Mouse (Mus musculus): ENCODE results near the gene Wdr44.
"Not testable (repeated sequence)": the region's sequence is repeated elsewhere in the genome, so short reads cannot be mapped to it uniquely, and the experiment has no call there.

Gene Wdr44

DNA sequence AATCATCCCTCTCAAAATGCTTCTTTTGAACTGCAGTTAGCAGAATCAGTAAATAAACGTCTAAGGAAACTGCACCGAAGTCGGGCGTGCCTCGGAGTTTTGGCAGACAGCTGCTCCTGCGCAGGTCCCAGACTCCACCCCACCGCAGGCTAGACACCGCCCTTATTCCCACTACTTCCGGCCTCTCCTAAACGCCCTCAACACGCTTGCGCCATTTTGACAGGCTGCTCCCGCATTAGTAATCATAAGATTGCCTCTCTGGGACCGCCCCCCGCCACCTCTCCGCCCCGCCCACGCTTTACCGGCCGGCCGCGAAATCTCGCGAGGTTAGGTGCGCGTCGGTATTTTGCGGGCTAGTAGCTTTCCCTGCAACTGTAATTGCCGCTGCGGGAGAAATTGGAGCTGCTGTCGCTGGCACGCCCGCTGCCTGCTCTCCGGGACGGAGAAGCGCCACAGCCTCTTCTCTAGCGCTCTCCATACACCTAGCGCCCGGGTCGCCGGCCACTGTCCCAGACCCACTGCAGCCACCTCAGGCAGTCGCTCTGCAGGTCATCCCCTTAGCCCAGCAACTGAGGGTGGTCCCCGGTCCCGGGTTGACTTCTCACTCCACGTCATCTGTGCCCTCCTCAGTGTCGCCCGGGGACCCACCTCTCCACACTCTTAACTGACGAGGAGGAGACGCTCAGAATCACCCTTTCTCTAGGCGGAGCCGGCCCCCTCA is at the start of gene Wdr44:
TSS of gene Wdr44 (plus strand) at position 330 of the 721 bp plus-strand sequence.
- DNase-seq: peak; percentile 94

DNA sequence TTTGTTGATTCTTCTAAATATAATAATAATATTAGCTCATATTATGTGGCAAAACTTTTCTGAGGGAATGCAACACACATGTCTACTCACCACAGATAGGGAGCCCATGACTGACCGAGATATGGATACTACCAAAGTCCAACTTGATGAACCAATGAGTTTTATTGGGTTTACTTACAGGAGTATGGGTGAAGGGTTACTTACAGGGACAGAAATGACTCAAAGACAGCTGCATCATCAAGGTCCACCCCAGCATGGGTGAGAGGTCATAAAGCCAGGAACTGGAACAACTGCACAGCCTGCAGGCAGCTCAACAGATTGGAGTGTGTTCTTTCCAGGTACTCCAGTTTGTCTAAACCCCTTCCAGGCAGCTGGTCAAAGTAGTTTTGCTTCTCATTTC is 44.5 kb upstream of the Wdr44 start:
- no peak for DNase-seq

DNA sequence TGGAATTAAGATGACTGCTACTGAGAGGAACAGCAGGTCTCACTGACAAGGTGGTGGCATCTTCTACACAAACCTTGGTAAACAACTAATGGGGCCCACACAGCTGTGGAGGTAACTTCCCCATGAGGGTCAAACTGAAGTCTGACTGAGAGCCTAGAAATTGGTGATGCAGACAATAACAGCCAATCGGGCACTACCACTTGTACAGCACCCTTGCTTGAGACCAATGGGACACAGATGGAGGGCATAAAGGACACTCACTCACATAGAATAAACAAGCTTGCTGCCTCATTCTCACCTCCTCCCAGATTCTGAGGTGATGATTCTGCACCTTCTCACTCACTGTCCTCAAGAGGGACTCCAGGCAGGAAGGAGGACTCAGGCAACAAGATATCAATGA is 30.6 kb upstream of the Wdr44 start:
- no peak for DNase-seq

DNA sequence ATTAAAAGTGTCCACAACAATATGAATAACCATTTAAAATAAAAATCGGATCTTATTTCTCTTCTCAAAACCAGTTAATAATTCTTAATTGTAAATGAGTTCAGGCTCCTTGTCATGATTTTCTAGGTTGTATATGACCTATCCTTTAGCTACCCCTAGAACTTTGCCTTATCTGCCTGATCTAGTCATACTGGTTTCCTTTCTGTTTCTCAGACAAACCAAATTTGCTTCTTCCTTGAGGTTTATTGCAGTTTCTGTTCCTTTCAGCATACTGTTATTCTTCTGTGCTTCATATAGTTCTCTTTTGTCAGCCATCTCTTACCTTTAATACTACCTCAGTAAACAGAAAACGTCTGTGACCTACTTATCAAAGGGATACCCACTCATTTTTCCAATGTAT is 19.7 kb upstream of the Wdr44 start:
- no peak for DNase-seq

DNA sequence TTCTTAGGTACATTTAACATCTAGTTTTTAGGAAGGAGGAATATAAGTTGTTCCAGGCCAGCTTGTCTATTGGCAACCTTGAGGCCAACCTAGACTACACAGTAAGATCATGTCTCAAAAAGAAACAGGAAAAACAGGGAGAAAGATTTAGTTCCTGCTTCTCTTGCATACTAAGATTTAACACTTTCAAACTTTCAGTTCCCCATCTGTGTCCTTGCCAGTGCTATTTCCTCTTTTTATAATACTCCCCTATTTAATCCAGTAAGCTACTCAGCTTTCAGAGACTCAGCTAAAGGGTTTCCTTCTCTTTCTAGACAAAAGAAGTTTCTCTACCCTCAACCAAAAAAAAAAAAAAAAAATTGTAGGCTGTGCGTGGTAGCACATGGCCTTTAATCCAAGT is 17.4 kb upstream of the Wdr44 start:
- no peak for DNase-seq

DNA sequence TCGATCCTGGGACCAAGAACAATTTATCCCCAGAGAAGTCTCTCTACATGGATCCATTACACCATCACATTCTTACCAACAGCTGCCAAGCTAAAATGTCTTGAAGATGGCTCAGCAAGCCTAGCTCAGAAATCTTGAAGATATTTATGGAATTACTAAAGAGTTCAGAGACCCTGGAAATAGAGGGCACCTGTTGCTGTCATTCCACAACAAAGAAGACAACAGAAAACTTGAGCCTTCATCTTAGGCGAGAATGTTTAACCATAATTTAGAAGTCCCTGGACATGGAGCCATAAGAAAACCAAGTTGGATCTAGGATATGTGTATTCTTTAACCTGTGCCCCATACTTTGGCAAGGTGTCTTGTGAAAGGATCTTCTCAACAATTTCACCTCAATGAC is 16.3 kb upstream of the Wdr44 start:
- DNase-seq: no peak

DNA sequence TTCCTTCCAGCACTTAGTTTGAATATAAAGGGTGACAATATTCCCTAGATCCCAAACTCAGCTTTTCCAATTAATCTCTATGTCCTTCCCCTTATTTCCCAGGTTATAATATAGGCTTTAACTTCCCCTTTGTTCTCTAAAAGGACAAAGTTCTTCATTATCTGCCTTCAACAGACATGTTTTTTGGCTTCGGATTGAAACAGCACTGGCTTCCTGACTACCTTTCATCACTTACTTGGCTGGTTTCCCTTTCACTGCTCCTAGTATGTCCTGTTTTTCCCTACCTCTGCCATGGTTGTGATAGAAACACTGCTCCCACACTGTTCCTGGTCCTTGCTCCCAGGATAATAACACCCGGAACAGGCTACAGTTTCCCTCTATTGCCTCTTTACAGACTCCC is 15.3 kb upstream of the Wdr44 start:
- DNase-seq: no peak

DNA sequence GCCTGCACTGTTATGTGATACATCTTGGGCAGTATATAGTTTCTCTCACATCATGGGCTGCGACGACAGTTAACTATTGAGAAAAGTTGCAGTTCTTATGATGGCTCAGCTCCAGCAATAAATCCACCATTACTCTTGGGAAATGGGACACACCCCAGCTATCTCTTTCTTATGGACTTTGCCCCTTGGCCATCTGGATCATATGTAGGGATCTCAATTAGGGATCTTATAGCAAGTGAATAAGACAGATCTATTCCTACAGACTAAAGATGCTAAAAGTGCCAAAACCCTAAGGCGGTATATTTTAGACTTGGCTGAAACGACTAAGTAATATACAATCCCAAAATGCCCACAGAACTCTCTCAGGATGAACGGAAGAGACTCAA is 522 bp upstream of the Wdr44 start:
- no peak for DNase-seq

DNA sequence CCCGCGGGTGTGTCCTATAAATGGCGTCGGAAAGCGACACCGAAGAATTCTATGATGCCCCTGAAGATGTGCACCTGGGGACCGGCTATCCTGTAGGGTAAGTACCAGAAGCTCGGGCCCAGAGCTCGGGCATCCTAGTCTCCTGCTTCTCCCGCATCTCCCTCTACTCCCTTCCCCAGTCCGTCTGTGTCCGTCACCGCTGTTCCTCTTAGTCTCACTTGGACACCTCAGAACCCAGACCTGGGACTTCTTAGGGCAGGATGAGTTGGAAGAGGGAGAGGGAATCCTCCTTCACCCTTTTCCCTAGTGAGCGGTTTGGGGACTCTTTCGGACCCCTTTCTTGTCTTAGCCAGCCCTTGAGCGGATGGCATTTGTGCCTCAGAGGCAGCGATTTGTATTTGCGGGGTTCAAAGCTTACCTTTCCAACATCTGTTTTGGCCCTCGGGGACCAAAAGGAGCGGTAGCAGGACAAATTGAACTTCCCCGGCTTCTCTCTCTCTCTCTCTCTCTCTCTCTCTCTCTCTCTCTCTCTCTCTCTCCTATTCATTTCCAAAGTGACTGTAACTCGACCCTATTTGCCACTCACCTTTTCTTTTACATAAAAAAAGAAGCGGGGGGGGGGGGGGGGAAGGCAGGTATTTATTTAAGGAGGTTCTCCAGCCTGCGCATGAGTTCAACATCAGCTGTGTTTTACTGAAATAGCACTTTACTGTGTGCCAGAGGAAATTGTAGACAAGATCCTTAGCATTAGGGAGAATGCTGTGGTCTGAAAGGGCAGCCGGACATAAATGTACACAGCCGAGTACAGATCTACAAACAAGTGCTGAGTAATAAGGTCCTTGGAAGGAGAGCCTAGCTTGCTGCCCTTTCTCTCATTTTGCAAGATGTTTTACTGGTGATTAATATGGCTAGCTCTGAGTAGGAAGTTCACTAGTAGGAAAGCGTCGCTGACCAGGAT is 871 bp downstream of the Wdr44 start:
- DNase-seq: no peak

DNA sequence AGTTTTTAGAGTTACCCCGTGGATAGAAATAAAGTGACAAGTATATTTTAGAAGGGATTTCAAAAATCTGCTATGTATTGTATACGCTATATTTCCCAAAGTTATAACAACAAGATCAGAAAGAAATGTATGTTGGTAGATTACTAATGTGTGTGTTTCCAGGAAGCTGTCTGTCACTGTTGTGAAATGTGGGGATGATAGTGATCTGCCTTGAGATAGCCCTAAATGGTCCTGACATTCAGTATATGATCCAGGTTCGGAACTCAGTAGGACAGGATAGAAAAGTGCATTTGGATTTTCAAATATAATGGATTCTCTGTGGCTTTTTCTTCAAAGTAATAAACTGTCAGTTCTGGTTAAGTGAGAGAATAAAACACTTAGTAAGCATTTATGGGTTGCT is 1.7 kb downstream of the Wdr44 start:
- no peak for DNase-seq

DNA sequence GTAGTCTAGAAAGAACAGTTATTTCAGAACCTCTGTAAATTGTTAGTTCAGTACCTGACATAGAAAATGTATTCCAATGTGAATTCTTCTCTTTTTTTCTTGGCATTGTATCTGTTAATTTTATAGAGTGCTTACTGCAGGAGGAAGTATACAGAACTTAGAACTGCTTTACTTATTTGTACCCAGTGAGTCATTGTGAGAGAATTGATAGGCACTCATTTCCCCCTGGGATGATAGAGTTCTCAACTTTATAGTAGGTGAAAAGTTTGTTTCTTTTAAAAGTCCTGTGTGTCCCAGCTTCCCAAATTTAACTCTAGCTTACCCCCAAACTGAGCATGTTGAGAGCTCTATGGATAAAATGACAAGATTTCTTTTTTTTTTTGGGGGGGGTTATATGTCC is 2.3 kb downstream of the Wdr44 start:
- no peak for DNase-seq

DNA sequence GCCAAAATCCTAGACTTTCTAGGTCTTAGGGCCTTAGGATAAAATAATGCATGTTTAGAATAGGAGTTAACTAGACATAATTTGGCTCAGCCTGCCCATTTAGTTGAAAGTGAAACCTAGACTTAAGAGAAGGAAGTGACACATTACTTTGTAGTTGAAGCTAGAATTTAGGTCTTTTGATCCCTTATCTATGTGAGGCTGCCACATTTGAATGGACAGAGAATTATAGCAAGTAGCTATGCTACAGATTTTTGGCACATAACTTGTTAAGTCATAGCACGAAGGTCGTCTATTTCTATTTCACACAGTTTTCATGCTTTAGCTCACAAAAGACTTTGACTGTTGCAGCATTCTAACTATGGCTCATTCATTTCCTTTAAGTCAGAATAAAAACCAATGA is 4.5 kb downstream of the Wdr44 start:
- DNase-seq: no peak

DNA sequence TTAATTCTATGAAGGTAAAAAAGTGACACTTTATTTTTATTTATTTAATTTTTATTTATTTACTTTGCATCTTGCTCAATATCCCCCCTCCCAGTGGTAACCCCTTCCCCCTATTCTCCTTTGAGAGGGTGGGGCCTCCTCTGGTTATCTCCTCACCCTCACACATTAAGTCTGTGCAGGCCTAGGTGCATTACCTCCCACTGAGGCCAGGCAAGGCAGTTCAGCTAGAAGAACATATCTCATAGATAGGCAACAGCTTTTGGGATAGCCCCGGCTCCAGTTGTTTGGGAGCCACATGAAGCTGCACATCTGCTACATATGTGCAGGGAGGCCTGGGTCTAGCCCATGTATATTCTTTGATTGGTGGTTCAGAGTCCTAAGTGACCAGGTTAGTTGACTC is 6.2 kb downstream of the Wdr44 start:
- no peak for DNase-seq

DNA sequence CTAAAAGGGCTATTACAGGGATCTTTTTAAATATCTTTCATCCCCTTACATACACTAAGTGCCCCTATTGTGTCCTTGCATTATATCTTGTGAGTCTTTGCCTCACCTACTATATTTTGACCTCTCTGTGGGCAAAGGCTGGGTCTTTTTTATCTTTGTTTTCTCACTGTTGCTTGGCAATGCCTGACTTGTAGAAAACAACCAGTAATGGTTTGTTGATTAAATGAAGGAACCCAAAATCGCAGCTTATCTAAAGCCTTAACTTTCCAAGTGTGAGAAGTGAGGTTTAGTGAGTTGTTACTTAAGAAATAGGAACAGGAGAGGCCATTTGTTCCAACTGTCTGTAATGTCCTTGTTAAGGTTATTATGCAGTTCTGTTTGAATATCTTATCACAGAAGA is 24.4 kb downstream of the Wdr44 start:
- DNase-seq: no peak

DNA sequence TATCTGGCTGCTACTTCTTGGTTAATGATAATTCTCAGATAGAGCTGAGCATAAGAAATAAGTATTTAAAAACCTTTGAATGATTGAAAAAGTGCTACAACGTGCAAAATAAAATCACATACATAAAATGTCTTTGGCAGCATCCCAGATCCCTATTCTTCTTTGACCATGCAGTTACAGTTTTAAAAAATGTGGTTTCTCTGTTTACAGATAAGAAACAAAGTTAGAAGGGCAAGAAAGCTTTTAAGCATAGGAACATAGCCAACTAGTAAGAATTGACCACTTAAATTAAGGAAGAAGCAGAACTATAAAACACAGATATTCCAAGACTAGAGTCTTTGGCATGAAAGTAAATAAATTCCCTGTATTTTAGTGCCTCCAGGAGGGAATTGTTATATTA is 34.6 kb downstream of the Wdr44 start:
- DNase-seq: no peak

DNA sequence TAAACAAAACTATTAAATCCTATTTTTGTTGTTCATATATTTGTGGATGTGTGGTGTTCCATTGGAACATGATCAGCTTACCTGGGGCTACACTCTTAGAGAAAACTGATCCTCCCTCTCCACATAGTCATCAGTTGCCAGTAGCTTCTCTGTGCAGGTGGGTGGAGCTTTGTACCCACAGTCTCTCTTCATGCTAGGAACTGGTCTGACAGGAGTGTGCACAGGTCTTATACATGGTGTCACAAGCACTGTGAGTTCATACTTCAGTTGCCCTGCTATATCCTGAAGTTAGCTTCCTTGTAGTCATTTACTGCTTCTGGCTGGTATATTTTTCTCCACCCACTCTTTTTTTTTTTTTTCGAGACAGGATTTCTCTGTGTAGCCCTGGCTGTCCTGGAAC is 61.8 kb downstream of the Wdr44 start:
- DNase-seq: no peak

DNA sequence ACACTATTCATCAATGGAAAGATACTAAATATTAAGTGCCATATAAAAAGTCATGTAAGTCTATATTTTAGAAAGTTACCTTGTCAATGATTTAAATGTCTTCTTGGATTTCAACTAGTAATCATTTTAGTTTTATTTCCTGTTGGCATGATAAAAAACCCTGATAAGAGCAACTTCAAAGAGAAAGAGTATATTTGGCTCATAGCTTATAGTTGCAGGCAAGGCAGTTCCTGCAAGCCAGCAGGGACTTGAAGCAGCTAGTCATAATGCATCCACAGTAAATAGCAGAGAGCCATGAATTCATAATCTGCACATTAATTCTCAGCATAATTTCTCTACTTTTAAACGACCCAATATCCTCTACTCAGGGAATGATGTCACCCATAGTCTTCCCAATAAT is 75.0 kb downstream of the Wdr44 start:
- no peak for DNase-seq

DNA sequence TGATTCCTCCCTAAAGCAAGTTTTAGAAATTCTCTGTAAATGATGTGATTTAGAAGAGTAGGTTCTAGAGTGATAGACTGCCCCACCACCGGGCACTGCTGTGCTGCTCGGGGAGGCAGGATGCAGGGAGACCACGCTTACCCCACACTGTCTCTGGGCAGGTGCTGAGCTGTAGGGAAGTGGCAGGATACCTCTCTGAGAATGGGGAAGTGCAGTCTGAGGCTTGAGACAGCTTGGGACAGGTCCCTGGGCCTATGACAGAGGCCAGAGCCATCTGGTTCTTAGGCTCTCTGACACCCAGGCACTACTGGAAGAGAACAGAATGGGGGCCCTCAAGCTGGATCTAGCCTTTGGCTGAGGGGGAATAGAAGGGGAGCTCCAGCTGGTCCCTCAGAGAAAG is 114.3 kb downstream of the Wdr44 start:
- no peak for DNase-seq

DNA sequence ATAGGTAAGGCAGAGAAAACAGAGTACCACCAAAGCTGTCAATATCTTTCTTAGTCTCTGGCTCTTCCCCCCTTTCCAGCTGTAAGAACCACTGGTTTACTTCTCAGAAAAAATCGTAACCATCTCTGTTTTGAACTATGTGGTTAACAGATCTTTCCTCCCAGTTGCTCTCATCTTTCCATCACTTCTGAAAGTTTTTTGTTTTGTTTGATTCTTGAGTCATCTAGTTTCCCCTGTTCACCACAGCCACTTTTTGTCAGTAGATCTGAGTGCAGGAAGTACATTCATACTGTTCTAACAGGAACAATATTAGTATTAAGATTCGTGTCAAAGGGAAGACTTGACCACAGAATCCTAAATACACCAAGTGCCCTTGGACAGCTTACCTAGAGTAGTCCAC is 117.5 kb downstream of the Wdr44 start:
- DNase-seq: no peak

DNA sequence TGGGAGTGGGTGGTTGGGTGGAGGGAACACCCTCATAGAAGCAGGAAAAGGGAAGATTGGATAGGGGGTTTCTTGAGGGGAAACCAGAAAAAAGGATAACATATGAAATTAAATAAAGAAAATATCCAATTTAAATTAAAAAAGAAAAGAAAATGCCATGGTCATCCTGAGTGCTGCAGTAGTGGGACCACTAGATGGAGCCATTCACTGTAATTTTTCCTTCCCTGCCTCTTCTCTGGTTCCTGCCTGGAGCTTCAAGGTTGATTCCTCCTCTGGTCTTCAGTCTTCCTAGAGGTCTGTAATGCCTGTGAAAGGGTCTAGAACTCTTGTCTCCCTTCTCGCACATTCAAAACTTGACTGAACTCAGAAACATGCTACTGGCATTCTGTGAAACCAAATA is 120.4 kb downstream of the Wdr44 start:
- not testable (repeated sequence) for DNase-seq

DNA sequence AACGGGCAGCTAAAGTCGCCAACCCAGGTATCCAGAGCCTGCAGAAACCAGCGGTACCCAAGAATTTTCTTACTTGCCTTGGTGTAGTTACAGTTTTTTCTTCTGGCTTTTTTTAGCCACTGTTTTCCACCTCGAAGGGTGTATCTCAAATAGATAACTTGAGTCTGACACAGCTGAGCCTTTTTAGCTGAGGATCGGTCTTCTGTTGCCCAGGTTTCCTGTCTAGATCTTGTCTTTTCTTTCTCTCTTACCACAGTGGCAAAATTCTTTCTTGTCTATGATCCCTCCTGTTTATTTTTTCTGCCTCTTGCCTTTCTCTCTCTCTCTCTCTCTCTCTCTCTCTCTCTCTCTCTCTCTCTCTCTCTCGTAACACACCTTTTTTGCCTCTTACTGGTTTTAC is 130.0 kb downstream of the Wdr44 start:
- not testable (repeated sequence) for DNase-seq

DNA sequence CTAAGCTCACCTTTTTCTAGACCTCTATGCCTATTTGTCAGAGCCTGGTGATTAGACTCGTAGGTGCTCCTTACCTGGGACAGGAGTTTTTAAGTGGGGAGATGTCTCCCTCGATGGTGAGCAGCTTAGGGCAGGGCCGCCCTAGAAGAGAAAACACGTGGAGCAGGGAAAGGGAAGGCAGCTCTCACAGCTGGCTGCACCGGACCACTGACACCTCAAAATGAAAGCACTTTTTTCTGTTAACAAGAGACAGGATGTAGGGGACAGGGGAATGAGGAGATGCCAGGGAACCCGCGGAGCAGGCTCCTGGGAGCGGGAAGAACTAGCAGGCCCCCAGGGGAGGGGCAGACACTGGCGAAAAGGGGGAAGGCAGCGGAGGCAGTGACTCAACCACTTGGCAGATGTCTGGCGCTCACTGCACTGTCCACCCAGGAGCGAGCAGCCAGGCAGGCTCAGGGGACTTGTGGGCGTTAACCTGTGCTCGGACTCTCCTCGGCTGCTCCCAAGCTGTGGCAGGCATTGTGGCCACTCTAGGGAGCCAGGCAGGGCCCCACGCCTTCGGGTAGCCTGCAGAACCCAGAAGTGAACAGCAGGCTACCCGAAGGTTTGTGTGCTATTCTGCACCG is 130.7 kb downstream of the Wdr44 start:
- DNase-seq: no peak

DNA sequence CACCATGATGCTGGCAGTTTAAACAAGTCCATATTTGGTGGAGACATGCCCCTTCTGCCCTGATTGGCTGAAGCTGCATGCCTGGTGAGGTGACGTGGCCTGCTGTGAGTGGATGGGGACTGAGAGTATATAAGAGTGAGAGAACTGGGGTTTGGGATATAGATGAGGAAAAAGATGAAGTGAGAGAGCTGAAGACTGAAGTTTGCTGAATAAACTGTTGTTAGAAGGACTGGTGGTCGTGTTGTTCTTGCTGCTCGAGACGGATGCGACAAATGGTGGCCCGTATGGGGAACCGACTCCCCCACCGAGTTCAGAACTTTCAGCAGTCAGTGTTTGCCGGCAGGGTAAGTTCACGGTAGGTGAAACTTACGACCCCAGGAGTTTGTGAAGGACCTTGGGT is 140.9 kb downstream of the Wdr44 start:
- DNase-seq: not testable (repeated sequence)

DNA sequence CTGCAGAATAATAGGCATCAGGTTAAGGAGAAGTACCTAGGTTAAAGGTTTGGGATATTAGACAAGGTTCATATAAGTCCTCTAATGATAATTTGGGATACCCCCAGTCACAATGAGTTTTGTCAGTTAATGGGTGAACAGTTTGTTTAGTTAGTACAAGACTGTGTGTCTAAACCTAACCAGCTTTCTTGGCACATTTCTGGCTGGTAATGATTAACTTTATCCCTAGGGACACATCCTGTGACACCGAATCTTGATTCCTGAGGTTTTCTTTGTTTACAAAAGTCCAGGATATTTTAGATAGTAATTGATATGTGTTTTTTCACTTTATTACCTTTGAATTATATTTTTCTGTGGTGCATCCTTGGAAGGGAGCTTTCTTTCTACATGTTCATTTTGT is 148.1 kb downstream of the Wdr44 start:
- DNase-seq: no peak

All from lung, postnatal 14 days (tissue).